Mouse (Mus musculus) left cerebral cortex, adult 2 months (tissue): ENCODE data around the gene Tab2. TPM values are rescaled to one million over a fixed set of nuclear protein-coding genes. Genes with fewer than 3 reads are reported as not detected.

Experiments used
- DNase-seq, 2 experiments: peaks; one replicate each; pipeline ENCODE4 v3.0.0; 2021 to 2022; ENCODE audit warnings: low spot score in 2 of 2, mixed read lengths in 1 of 2; ENCODE audit errors: extremely low spot score in 1 of 2
- H3K27ac ChIP-seq: fragments of 200-600 bp; 2 replicates; pipeline ENCODE4 v1.8.1; 2022
- H3K4me3 ChIP-seq: fragments of 200-600 bp; 2 replicates; pipeline ENCODE4 v1.8.1; 2022
- CTCF ChIP-seq: fragments of 200-600 bp; IDR thresholded peaks from 2 replicates; pipeline ENCODE4 v1.8.1; 2022; ENCODE audit warnings: antibody characterized with exemption, mild to moderate bottlenecking, moderate library complexity
- intact Hi-C: fragments of 180-260 bp; cut with DNase I; formaldehyde crosslinking; loops from one replicate; pipeline ENCODE4 v1.15.1; 2025
- total RNA-seq, 2 experiments: library from RNA; stranded (reverse); gene quantifications; 2 replicates each; pipeline ENCODE4 v1.2.3; 2021

The Tab2 gene
- total RNA-seq, 2 experiments from 2014 or later = 53.9 to 56.9 TPM

DNA sequence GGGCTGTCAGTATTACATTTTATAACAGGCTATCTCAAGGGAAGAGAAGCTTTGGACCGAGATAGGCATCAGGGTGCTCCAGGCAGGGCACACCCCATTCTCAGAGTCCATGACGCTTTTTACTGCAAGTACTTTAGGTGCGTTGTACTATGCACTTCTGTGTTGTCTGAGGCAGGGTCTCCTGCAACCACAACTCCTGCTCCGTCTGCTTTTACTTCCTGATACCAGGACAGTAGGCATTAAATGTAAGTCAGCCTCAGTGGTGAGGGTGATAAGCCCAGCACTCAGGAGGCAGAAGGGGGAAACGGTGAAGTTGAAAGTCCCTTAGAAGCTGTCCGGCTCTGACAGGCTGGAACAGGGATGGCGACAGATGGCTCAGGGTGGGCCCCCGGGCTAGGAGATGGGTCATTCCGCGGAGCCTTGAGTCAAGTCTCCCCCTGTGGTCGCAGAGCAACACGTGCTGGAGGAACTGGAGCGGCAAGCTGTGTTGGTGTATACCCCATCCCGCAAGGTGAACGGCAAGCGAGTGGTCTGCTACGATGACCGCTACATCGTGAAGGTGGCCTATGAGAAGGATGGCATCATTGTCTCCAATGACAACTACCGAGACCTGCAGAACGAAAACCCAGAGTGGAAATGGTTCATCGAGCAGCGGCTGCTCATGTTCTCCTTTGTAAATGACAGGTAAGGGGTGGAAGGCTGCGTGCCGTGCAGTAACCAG, 93.9 kb downstream of the Tab2 start:
- DNase-seq = no peak
- no peak overlapping the region for H3K27ac ChIP-seq
- TF ChIP-seq CTCF = no peak
- intact Hi-C loops = no loop called here
- H3K4me3 ChIP-seq = no peak overlapping the region

GRCm38 (mm10) chr10:7861259-7861936, 94.6 kb downstream of the Tab2 start:
- TF ChIP-seq CTCF = no peak
- no peak overlapping the region for H3K27ac ChIP-seq
- intact Hi-C loops = no loop called here
- H3K4me3 ChIP-seq = no peak overlapping the region
- DNase-seq = no peak

GRCm38 (mm10) chr10:7860494-7860893, 95.5 kb downstream of the Tab2 start:
- intact Hi-C loops = no loop called here
- Histone ChIP-seq H3K27ac (no peak overlapping the region), H3K4me3 (no peak overlapping the region)
- TF ChIP-seq CTCF = no peak
- no peak for DNase-seq

Other genes starting within 250 kb of the Tab2 start
- gene Katna1, start 230.2 kb downstream of the Tab2 start, total RNA-seq = 10 to 100 TPM; 16.8 to 18.5 TPM
- gene Ginm1, start 163.4 kb downstream of the Tab2 start, total RNA-seq = 10 to 100 TPM; 15.8 to 18.7 TPM
- gene Ppil4, start 163.3 kb downstream of the Tab2 start, total RNA-seq = 10 to 100 TPM; 32.5 to 33.5 TPM
- gene Zc3h12d, start 123.8 kb downstream of the Tab2 start, total RNA-seq = under 1 TPM in 1 of 2 experiments, not detected in 1; 0.07 TPM